Mouse (Mus musculus) spleen, adult 2 months (tissue): Measurements from ENCODE around the gene Mrps6.

Source experiments
- CTCF ChIP-seq: fragments of 200-500 bp; IDR thresholded peaks from 2 replicates; pipeline ENCODE4 v1.5.1; 2011; ENCODE audit warnings: mild to moderate bottlenecking, inconsistent platforms; ENCODE audit not compliant: insufficient read depth, insufficient read length, insufficient replicate concordance; ENCODE audit errors: extremely low read depth
- POLR2A ChIP-seq: fragments of 200-500 bp; IDR thresholded peaks from 2 replicates; pipeline ENCODE4 v1.6.1; 2011; ENCODE audit warnings: low read depth, low read length, inconsistent platforms

- TF ChIP-seq CTCF (no peak), POLR2A (no peak)
Measured at GRCm38 (mm10) chr16:92104332-92104590, 46.2 kb downstream of the Mrps6 start.
